Mouse (Mus musculus): ENCODE results near the gene Gm10295.

Gene Gm10295

GRCm38 (mm10) chr7:71368543-71369181, 17.4 kb upstream of the Gm10295 start:
- in situ Hi-C loops (cut with MboI; ENCODE audit: unreplicated experiment in 2 of 2), result no loop called here

GRCm38 (mm10) chr7:71355596-71355995, 4.3 kb upstream of the Gm10295 start:
- in situ Hi-C loops (cut with MboI; ENCODE audit: unreplicated experiment in 2 of 2), result no loop called here

GRCm38 (mm10) chr7:71348922-71349321, 2.4 kb downstream of the Gm10295 start:
- in situ Hi-C loops (cut with MboI; ENCODE audit: unreplicated experiment in 2 of 2), result no loop called here

- in situ Hi-C loops (cut with MboI; ENCODE audit: unreplicated experiment in 2 of 2), result no loop called here
Observed at GRCm38 (mm10) chr7:71324919-71325583, 26.2 kb downstream of the Gm10295 start.

GRCm38 (mm10) chr7:71313148-71313765, 38.0 kb downstream of the Gm10295 start:
- in situ Hi-C loops (cut with MboI; ENCODE audit: unreplicated experiment in 2 of 2), result no loop called here

GRCm38 (mm10) chr7:71312375-71312774, 38.9 kb downstream of the Gm10295 start:
- in situ Hi-C loops (cut with MboI; ENCODE audit: unreplicated experiment in 2 of 2), result no loop called here

GRCm38 (mm10) chr7:71311411-71311810, 39.9 kb downstream of the Gm10295 start:
- in situ Hi-C loops (cut with MboI; ENCODE audit: unreplicated experiment in 2 of 2), result no loop called here

- in situ Hi-C loops (cut with MboI; ENCODE audit: unreplicated experiment in 2 of 2), result no loop called here
Observed at GRCm38 (mm10) chr7:71308051-71308450, 43.2 kb downstream of the Gm10295 start.

GRCm38 (mm10) chr7:71302714-71303113, 48.6 kb downstream of the Gm10295 start:
- in situ Hi-C loops (cut with MboI; ENCODE audit: unreplicated experiment in 2 of 2), result no loop called here
